Mouse (Mus musculus) hematopoietic stem cell, adult 5-6 weeks (primary cell): Measurements from ENCODE around the gene Col27a1. TPM values are rescaled to one million over a fixed set of nuclear protein-coding genes. Genes with fewer than 3 reads are reported as not detected.
A peak's percentile ranks its signal among the peaks of the same experiment; 100 is the strongest.

ENCODE experiments used
- ATAC-seq, 2 experiments: fragments of 125-278 bp in 1 of 2; replicated peaks in 1 of 2; 2 replicates each; pipeline ENCODE4 v1.8.0; 2016 to 2017; ENCODE audit warnings: inconsistent platforms in 2 of 2, mild to moderate bottlenecking in 2 of 2, moderate number of reproducible peaks in 2 of 2, low read depth in 1 of 2, moderate TSS enrichment in 1 of 2; ENCODE audit not compliant: low FRiP score in 2 of 2, poor library complexity in 2 of 2, severe bottlenecking in 2 of 2, insufficient read depth in 1 of 2, low TSS enrichment in 1 of 2
- total RNA-seq: library from RNA; stranded (forward); fragments of 172-1452, 232-1000 nt; gene quantifications from 2 replicates; pipeline ENCODE4 v1.2.3, GENCODE M21; 2017

Col27a1 gene
- not detected in 2 replicates for total RNA-seq

DNA sequence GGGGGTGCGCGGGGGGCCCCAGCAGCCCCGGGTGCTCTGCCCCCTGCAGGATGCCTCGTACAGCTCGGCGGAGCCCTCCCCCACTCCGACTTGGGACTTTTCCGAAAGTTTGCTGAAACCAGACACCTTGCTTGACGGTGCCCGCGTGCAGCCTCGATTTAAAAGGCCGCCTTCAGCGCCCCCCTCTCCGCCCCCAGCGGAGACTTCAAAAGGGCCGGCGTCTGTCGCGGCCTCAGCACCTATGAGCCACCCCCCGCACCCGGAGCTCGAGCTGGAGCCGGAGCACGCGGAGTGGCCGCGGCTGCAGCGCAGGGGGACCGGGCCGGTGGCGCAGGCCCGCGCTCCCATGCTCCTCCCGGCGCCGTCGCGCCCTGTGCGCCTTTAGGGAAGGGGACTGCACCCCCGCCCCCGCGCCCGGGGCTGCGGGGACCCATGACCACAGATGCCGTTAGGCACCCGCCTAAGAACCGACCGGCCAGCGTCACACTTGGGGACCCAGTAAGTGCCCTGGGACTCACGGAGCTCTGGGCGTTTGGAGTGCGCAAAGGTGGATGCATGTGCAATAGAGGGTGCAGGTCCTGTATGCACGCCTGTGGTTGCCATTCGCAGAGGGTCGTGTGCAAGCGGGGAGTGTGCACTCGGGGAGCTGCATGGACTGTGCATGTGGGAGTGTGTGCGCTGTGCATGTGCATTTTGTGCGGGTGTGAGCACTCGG, at the start of gene Col27a1:
Gene Col27a1 (plus strand): TSS at position 98 of the 715 bp plus-strand sequence.
- no peak for ATAC-seq

DNA sequence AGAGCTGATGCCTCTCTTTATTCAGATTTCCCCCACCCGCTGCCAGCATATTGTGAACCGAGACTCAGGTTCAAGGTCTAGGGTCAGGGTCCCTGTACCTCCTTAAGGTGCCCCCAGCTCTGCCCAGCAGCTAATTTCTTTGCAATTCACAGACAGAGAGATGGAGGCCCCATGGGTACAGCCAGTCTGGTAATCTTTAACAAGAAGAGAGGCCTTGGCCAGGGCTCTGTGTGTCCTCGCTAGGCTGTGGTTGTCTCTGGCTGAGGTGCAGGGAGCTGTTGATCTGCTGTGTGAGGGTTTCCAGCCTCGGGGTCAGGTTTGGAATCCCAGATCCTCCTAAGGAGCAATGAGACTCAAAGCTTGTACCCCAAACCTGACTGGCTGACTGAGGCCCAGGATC, 48.2 kb upstream of the Col27a1 start:
- no peak for ATAC-seq

DNA sequence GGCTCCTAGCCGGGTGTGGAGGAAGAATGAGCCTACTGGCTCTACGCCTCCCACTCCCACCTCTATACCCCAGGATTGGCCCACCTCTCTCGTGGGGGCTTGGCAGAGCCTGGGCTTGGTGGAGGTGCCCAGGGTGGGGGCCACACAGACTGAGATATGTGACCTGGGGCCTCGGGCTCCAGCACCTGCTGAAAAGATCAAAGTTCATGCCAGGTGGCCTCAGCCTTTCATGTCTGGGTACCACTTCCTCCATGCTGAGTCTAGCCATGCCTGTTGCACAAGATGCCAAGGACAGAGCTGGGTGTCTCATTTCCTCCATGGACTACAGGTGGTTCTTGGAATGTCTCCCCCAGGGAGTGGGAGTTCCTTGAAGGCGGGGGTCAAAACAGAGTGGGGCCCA, 47.5 kb upstream of the Col27a1 start:
- ATAC-seq, result no peak

DNA sequence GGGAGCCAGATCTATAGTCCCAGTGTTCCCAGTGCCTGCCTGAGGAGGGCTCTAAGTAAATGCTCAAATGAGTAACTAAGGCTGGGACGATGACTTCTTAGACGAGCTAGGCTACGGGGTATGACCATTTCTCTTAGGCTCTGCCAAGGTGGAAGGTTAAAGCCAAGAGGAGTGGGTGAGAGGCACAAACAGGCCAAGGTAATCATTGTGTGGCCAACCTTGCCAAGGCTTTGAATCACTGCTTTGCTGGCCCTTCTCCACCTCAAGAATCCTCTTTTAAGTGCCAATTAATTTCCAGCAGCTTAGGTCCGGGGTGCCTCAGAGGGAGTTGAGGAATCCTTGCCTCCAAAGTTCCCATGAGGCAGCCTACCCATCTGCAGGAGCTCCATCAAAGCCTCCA, 43.7 kb upstream of the Col27a1 start:
- no peak for ATAC-seq

DNA sequence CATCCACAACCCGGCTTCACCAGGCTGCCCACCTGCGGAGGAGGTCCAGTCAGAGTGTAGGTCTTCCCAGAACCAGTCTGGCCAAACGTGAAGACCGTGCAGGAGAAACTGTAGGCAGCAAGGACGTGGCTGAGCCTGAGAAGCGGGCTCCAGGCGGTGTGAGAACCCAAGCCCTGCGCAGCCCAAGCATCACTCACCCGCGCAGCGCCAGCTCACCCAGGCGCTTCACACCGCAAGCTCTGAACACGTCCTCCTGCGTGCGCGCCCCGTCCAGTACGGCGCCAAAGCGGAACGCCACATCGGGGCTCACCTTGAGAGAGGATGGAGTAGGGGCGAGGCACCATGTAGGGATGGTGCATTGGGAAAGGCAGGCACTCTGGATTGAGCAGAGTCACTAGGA, 42.7 kb upstream of the Col27a1 start:
- no peak for ATAC-seq

DNA sequence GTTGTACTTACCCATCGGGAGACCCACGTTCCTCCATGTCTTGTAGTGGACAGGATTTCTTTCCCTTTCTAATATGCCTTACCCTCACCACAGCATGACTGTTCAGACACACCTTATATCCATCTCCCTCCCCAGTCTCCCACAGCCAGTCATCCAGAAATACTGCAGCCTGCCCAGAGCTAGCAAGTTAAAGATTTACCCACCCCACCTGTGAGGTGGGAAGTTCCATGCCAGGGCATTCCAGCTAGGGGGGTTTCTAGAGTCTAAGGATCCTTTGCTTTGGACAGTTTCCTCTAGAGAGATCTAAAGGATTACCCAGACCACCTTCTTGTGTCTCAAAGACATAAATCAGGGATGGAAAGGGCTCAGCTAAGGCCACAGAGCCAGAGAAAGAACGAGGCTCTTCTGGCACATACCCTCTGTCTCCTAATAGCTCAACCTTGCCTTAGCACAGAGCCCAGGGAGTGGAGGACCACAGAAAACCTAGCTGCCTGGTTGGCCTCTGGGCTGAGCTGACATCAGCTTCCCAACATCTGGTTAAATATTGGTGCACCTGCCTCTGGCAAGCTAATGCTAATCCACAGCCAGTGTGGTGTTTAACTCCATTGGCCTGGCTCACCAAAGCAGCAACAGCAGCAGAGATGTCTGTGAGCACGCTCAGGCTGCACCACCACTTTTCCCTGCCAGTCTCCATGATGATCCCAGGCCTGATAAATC, 41.7 kb upstream of the Col27a1 start, which contains the start of gene Kif12:
Gene Kif12 (minus strand): TSS at position 163 of the 717 bp plus-strand sequence.
- ATAC-seq, result no peak

DNA sequence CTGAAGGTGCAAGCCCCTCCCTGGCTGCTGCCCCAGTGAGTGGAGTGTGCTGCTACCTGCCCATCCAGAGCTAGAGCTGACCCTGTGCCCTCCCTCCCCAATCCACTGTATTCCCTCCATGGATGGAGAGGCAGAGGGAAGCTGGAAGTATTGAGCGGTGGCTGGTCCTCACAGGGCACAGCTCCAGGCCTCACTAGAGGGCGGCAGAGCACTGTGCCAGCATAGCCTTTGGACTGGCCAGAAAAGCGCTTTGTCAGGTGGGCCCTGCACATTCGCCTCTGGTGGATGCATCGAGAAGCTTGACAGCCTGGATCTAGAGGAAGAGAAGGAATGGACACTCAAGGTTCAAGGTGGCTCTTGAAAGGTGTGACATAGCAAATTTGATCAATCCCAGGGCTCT, 32.2 kb upstream of the Col27a1 start:
- ATAC-seq, result peak; percentile 84 to 86

DNA sequence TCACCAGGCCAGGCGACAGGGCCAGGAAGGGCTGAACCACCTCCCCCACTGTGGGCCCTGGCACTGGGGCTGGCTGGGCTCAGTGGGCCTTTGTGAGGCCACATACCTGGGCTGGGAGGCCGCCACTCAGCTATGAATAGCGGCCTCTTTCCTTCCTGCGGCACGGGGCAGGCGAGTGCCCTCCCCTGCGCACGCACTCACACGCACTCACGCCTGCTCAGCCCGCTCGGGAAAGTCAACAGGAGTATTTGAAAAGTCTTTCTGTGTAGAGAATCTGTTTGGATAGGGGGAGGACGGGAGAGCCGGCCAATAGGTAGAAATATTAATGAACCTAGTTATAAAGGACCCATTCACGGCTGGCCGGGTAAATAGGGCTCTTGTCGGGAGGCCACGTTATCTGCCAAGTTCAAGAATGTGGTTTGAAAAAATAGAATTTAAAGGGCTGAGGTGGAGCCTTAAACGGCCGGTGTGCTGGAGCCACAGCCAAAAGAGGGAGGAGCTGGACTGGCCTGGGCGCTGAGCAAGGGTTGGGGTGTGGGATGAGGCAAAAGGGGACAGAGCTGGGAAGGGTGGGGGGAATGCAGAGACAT, 27.4 kb upstream of the Col27a1 start:
- ATAC-seq, result no peak

DNA sequence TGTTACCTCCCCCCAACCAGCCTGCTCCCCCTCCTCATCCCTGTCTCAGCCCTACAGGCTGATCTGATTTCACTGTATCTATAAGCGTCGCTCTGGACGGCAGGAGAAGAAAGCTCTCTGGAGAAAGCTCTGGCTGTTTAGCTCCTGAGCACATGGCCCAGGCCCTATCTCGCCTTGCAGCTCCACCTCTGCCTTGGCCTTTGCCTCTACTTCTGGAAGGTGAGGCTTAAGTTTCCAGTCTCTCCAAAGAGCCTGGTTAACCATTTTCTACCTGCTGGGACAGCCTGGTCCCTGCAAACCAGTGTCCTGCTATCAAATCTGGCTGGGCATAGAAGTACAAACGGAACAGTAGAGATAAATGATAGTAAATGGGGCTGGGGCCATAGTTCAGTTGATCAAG, 22.2 kb upstream of the Col27a1 start:
- no peak for ATAC-seq

DNA sequence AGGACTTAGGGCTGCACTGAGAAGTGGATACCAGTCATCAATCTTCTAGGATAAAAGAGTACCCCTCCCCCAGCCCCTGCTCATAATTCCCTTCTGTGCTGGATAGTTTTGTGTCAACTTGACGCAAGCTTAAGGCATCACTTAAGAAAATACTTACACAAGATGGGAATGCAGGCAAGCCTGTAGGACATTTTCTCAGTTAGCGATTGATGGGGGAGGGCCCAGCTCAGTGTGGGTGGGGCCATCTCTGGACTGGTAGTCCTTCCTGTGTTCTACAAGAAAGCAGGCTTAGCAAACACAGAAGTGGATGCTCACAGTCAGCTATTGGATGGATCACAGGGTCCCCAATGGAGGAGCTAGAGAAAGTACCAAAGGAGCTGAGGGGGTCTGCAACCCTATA, 19.4 kb upstream of the Col27a1 start:
- no peak for ATAC-seq

DNA sequence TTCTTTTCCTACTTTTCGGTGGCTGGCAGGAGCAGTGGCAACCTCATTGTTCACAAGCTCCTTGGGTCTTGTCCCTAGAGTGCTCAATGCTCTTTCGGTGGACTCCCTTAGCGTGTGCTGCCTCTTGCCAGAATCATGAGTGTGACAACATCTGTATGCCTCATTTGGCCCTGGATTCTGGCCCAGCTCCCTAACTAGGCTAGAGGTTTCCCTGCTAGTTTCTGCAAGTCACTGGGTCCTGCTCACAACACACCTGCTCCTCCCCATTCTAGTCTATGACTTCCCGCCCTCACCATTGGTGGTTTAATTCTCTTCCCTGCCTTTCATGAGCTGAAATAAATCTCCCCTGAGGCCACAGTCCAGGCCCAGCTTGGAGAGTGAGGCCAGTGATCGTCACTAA, 14.4 kb upstream of the Col27a1 start:
- no peak for ATAC-seq

DNA sequence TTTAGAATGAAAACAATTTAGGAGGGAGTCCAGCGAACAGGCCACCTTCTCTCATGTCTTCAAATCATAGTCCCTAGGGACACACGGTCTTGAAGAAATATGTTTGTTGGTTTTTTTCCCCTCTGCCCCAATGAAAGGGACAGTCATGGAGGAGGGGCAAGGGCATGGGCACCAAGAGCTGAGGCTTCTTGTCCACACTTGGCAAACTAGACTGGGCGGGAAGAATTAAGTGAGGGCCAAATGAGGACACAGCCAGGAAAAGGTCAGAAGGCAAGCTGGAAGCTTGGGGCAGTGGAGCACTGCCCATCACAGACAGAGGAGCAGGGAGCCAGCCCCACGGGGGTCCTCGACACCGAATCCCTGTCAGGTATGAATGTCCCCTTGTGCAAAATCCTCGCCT, 9.9 kb upstream of the Col27a1 start:
- no peak for ATAC-seq

DNA sequence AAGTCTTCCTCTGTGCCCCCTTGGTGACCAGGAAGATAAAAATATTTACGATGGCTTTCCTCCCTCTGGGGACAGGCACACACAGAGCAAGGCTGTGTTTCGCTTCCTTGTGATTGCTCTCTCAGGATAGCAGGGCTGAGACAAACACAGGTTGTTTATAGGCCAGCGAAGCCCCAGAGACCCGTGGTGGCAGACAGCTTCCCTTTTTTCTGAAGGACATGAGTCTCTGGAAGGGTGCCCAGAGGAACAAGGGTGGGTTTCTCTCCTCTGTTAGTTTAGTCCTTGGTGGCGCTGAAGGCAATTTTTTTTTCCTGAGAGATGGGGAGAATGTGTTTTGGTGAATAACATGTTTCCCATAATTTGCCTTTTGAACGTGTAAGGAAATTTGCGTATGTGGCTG, 8.2 kb upstream of the Col27a1 start:
- ATAC-seq, result peak; percentile 79 to 87

DNA sequence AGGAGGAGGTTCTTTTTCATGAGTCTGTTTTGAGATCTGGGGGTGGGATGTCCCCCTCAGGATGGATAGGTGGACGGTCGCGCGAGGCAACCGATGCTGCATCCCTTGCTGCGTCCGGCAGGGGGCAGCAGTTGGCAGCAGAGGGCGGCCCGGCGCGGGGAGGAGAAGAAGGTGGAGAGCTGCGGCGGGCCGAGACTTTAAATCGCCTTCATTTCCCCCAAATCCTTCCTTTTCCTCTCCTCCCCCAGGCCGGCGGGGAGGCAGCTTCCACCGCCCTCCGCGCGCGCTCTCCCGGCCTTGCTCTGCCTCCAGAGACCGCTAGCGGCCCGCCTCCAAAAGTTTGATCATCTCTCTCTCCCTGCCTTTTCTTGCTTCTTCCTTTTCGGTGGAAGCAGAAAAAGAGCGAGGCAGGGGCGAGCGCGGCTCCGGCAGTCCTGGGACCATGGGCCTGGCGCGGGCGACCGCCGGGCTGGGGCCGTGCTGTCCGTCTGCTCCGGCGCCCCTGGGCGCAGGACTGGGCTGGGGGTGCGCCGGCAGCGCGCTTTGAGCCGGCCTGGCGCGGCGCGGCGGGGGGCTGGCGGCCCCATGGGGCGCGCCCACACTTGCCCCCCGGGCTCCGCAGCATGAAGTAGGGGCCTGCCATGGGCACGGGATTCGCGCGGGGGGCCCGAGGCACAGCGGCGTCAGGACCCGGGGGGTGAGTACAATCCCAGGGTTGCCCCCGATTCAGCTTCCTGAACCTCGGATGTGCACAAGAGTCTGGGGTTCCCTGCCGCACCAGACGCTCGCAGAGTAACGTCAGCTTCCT, 1.6 kb downstream of the Col27a1 start:
- peak; percentile 71 for ATAC-seq

DNA sequence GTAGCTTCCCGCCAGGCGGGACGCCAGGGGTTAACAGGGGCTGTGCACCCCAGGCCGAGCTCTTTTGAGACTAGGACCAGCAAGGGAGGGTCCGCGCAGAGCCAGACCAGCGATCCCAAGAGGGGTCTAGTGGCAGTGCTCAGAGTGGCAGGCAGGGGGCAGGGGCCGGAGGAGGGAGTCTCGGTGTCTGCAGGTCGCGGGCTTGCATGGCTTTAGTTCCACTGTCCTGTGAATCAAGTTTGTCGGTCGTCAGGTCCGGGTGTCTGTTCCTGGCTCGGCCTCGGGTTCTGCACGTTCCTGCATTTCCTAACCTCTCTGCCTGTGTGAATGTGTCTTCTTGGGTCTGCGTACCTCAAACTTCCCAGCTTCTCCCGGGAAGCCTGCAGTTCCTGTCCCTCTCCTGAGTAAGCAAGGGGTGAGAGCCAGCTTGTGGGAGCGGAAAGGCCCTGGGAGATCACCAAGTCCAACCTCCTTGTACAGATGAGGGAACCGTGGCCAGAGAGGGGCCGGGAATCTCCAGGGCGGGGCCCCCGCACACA, 2.3 kb downstream of the Col27a1 start:
- peak; percentile 53 to 75 for ATAC-seq

DNA sequence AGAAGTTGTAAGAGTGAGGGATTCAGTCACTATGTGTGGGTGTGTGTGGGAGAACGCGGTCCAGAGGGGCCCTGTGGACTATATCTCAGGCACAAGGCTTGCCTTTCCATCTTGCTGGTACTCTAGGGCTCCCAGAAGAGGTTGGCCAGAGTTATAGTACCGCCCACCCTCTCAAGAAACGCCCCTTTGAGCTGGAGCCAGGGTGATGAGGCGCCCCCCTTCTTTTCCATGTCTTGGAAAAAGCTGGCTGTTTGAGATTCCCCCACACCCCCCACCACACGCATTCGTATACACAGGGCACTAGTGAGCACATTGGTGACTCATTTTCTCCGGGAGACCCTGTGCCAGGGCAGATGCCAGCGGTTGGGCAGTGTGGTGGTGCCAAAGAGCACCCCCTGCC, 2.8 kb downstream of the Col27a1 start:
- no peak for ATAC-seq

DNA sequence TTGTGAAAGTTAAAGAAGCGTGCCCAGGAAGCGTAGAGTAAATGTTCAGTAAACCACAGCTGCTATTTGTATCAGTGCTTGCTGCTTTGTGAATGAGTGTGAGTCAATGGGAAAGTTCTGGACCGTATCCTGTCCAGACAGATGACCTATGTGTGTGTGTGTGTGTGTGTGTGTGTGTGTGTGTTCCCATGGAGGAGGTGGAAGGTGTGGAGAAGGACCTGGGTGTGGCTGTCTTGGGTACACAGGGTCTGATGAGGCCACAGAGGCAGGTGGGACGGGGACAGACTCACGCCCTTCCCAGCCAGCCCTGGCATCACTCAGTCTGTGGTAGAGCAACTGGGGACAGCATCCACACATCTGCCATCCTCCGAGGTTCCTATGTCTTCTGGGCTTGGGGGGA, 3.7 kb downstream of the Col27a1 start:
- ATAC-seq, result no peak

DNA sequence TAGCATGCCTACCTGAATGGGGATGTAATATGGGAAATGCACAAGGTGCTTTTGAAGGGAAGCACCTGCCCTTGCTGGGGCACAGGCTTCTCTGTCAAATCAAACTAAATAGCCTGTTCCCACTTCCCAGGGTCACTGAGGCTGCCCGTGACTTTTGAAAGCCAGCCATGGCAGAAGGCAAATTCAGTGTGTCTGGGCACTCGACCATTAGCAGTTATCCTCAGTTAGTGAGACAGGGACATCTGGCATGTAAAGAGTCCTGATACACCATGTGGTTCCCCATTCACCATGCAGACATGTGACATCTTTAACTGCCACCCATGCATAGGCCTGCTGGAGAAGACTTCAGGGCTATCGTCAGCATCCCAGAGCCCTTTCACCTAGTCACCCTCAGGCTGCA, 5.3 kb downstream of the Col27a1 start:
- ATAC-seq, result no peak
